Mouse (Mus musculus) forebrain, embryonic 14.5 days (tissue): ENCODE measurements around the gene Anks3. TPM values are rescaled to one million over a fixed set of nuclear protein-coding genes. Genes with fewer than 3 reads are reported as not detected.

Experiments
- ATAC-seq: fragments of 200-750 bp; cut with Nextera tagmentation; 2 replicates; pipeline ENCODE4 v1.8.0; 2017; ENCODE audit warnings: mild to moderate bottlenecking, moderate library complexity
- DNase-seq: peaks from one replicate; pipeline ENCODE4 v3.0.0-alpha.2; 2015; ENCODE audit warnings: low spot score
- H3K27ac ChIP-seq: fragments of 300-500 bp; sonication (generic); 2 replicates; pipeline ENCODE4 v1.5.1; 2014; ENCODE audit warnings: low read depth, mild to moderate bottlenecking, control low read depth, low read length, moderate library complexity
- H3K27me3 ChIP-seq: fragments of 300-500 bp; sonication (generic); replicated peaks from 2 replicates; pipeline ENCODE4 v1.6.1; 2014; ENCODE audit warnings: low read length, control low read depth, mixed read lengths; ENCODE audit not compliant: control insufficient read depth, insufficient read depth
- H3K36me3 ChIP-seq: fragments of 300-500 bp; sonication (generic); 2 replicates; pipeline ENCODE4 v1.6.1; 2014; ENCODE audit warnings: low read length, control low read depth; ENCODE audit not compliant: control insufficient read depth, insufficient read depth
- H3K4me1 ChIP-seq: fragments of 300-500 bp; sonication (generic); 2 replicates; pipeline ENCODE4 v1.6.1; 2014; ENCODE audit warnings: antibody characterized with exemption, low read length, control low read depth; ENCODE audit not compliant: control insufficient read depth, insufficient read depth
- H3K4me2 ChIP-seq: fragments of 300-500 bp; sonication (generic); 2 replicates; pipeline ENCODE4 v1.6.1; 2014; ENCODE audit warnings: mild to moderate bottlenecking, control low read depth, low read length
- H3K4me3 ChIP-seq: fragments of 300-500 bp; sonication (generic); 2 replicates; pipeline ENCODE4 v1.5.1; 2014; ENCODE audit warnings: low read depth, low read length, control low read depth
- H3K9ac ChIP-seq: fragments of 300-500 bp; sonication (generic); 2 replicates; pipeline ENCODE4 v1.6.1; 2014; ENCODE audit warnings: mild to moderate bottlenecking, low read length, control low read depth, moderate library complexity
- H3K9me3 ChIP-seq: fragments of 300-500 bp; sonication (generic); replicated peaks from 2 replicates; pipeline ENCODE4 v1.6.1; 2016; ENCODE audit warnings: low read length, control low read depth, mixed read lengths; ENCODE audit not compliant: control insufficient read depth
- WGBS: fragments of 180-500 bp; shearing (Covaris S2); extraction: QIAGEN DNeasy Blood & Tissue Kit; methylation state at CpG from one replicate; pipeline ENCODE4 v1.1.7; 2014; 5-methylcytosine and 5-hydroxymethylcytosine counted together
- polyA plus RNA-seq: library from polyadenylated mRNA; unstranded; fragments of >200 nt; fragmentation: Nextera tagmentation; extraction: Ambion mirVana; gene quantifications from 2 replicates; pipeline ENCODE4 v1.2.1, GENCODE M21; 2014

Anks3 gene
- polyA plus RNA-seq, 1 experiment from 2014 or later: 49.3 TPM

DNA sequence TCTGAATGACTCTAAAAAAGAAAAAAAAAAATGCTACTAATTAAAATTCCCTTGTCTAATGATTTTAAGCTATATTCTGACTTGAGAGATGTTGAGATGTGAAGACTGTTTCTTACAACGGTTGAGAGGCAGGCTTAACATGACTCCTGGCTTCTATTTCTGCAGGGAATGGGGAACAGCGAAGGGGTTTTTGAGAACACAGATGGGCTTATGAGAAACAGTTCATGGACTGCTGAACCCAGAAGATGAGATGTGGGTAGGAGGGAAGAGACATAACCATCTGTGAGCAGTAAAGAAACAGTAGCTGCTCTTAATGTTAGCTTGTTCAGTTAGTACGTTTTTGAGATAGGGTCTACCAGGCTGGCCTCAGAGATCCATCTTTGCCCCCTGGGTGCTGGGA, 7.4 kb downstream of the Anks3 start:
- no peak for ATAC-seq
- Histone ChIP-seq H3K27ac (no peak overlapping the region), H3K9ac (no peak overlapping the region), H3K36me3 (peaks cover 58% of the 10 kb centered on the region), H3K27me3 (no peaks in the 10 kb centered on the region), H3K4me1 (no peaks in the 10 kb centered on the region), H3K4me3 (no peak overlapping the region), H3K9me3 (no peaks in the 10 kb centered on the region), H3K4me2 (no peak overlapping the region)
- DNase-seq: no peak
- WGBS: 82% methylated on average over 3 of the region's 3 CpGs

DNA sequence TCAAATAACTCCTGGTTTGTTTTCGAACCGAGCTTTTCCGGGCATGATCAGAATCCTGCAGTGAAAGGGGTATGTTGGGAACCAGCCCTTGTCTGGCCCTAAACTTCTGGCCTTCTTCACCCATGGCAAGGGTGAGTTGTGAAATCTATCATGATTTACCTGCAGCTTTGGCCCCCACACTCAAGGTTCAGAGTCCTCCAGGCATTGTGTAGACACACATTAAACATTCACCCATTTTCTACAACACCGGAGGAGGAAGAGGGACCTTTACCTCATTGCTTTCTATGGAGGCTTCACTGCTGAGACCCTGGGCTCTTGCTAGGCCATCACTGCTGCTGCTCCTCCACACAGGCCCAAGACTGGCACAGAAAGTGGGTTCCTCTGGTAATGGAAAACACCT, 16.6 kb downstream of the Anks3 start:
- ATAC-seq (no peak), DNase-seq (no peak)
- Histone ChIP-seq H3K4me1 (no peaks in the 10 kb centered on the region), H3K4me2 (no peak overlapping the region), H3K27ac (no peak overlapping the region), H3K36me3 (peaks cover 87% of the 10 kb centered on the region), H3K27me3 (no peaks in the 10 kb centered on the region), H3K9ac (no peak overlapping the region), H3K4me3 (no peak overlapping the region), H3K9me3 (no peaks in the 10 kb centered on the region)
- 91% methylated on average over 4 of the region's 4 CpGs for WGBS

DNA sequence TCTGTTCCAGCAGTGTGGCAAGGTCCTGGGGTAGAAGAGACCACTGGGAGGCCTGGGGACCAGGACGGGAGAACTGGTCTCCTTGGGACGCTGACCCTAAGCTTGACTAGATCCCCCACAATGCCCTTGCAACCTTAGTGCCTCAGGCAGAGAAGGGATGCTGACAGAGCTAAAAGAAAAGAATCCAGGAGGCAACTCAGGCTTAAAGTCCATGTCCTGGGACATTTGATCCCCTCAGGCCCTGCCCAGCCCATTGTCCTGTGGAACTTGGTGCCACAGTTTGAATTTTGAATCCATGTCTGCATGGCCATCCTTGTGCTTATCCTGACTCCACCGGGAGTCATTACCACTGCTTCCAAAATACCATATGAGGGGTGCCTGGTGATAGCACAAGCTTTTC, 17.9 kb downstream of the Anks3 start:
- DNase-seq: no peak
- Histone ChIP-seq H3K36me3 (peaks cover 88% of the 10 kb centered on the region), H3K4me1 (no peaks in the 10 kb centered on the region), H3K9me3 (no peaks in the 10 kb centered on the region), H3K27ac (no peak overlapping the region), H3K9ac (no peak overlapping the region), H3K4me3 (no peak overlapping the region), H3K27me3 (no peaks in the 10 kb centered on the region), H3K4me2 (no peak overlapping the region)
- WGBS: 90% methylated on average over 3 of the region's 3 CpGs
- ATAC-seq: no peak

DNA sequence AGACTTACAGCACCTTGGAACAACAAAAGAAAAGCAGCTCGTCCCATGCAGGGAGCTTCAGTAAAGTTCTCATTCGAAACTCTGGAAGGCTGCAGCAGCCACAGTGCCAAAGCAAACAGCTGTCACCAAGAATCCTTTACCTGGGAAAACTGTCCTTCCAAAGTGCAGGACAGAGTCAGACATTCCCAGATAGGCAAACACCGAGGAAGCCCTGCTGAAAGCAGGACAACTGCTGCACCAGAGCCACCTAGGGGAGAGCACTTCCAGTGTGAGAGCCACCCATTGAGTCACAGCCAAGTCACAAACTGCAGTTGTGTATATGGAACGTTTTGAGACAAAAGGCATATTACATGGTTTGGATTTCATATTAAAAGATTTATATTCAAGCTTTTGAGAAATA, 18.6 kb downstream of the Anks3 start:
- no peak for ATAC-seq
- Histone ChIP-seq H3K27me3 (no peaks in the 10 kb centered on the region), H3K4me2 (no peak overlapping the region), H3K36me3 (peaks cover 88% of the 10 kb centered on the region), H3K27ac (no peak overlapping the region), H3K9ac (no peak overlapping the region), H3K4me1 (no peaks in the 10 kb centered on the region), H3K9me3 (no peaks in the 10 kb centered on the region), H3K4me3 (no peak overlapping the region)
- no peak for DNase-seq
- 83% methylated on average over 4 of the region's 4 CpGs for WGBS

DNA sequence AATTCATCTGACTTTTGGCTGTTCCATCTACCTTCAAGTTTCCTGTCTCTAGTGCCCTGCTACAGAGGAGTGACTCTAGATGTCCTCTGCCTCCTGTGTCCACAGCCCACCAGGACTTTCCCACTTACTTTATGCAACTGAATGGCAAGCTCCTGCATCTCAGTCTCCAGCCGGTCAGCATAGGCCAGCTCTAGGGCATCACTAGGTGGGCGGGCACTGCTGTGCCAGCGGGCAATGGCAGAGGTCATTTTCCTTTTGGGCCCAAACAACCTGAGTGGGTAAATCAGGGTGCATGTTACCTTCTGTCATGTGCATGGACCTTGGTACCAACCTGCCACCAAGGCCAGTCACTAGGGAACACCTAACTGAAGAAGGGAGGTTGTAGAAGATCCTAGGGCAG, 20.6 kb downstream of the Anks3 start:
- Histone ChIP-seq H3K4me3 (no peak overlapping the region), H3K4me2 (no peak overlapping the region), H3K9ac (no peak overlapping the region), H3K27me3 (no peaks in the 10 kb centered on the region), H3K27ac (no peak overlapping the region), H3K9me3 (no peaks in the 10 kb centered on the region), H3K4me1 (peaks cover 4% of the 10 kb centered on the region; the same call in 1 of the 2 replicates), H3K36me3 (peaks cover 81% of the 10 kb centered on the region)
- ATAC-seq (no peak), DNase-seq (no peak)
- WGBS: 95% methylated on average over 3 of the region's 3 CpGs

DNA sequence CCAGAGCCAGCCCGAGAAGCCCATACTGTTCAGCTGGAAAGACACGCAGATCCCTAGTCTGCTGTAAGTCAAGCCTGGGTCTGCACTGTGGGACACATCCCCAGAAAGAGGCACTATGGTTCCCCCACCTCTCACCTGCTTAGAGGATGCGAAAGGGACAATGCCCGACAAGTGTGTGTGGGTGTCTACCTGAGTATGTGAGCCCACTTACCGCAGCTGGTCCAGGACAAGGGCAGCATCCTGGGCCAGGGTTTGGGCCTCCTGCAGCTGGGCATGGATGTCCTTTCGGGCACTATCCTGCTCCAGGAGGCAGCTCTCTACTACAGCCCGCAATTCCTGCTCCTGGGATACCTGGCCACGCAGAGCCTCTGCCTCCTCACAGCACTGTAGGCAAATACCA, 21.1 kb downstream of the Anks3 start:
- Histone ChIP-seq H3K9me3 (no peaks in the 10 kb centered on the region), H3K4me3 (no peak overlapping the region), H3K4me1 (peaks cover 4% of the 10 kb centered on the region; the same call in 1 of the 2 replicates), H3K9ac (no peak overlapping the region), H3K27ac (no peak overlapping the region), H3K27me3 (no peaks in the 10 kb centered on the region), H3K4me2 (no peak overlapping the region), H3K36me3 (peaks cover 75% of the 10 kb centered on the region)
- ATAC-seq: no peak
- WGBS: 98% methylated on average over 8 of the region's 8 CpGs
- no peak for DNase-seq

DNA sequence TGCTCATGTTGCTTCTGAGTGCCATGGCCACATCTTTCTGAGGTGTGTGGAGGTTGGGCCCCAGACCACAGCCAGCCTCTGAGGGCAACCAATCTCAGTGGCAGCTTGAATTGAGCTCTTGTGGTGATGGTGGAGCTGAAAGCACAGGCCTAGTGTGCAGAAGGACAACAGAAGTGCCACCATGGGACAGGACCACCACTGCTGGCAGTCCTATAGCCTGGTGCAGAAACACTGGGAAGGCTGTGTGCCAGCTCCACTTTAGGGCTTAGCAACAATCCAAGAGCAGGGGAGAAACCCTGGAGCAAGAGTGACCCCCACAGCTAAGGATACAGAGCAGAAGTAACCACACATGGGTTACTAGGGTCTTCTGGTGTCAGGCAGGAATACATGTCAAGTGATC, 23.0 kb downstream of the Anks3 start:
- Histone ChIP-seq H3K4me2 (no peak overlapping the region), H3K9ac (no peak overlapping the region), H3K4me1 (peaks cover 4% of the 10 kb centered on the region; the same call in 1 of the 2 replicates), H3K27me3 (no peaks in the 10 kb centered on the region), H3K36me3 (peaks cover 67% of the 10 kb centered on the region), H3K4me3 (no peak overlapping the region), H3K9me3 (no peaks in the 10 kb centered on the region), H3K27ac (no peak overlapping the region)
- ATAC-seq: no peak
- DNase-seq: no peak

DNA sequence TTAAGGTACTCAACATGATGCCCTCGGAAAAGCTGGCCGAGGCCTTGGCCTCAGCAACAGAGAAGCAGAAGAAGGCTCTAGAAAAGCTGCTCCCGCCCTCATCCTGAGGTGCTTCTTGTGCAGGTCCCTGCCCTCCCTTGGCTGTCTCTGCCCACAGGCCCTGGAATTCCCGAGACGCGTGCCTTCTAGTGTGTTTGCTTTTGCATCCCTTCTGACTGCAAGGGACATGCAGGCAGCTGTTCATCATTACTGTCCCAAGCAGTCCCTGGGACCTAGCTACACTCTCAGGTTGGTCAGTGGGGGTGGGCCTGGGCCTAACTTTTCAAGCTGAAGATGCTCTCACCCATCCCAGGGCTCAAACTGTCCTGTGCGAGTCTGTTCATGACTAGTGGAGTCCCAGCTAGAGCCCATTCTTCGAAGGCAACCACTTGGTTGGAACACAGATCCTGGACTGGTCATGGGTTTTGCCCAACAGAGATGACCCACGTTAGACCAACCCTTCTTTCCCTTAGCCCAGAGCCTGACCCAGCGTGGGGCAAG, 23.6 kb downstream of the Anks3 start:
- Histone ChIP-seq H3K27me3 (no peaks in the 10 kb centered on the region), H3K4me3 (no peak overlapping the region; the same call in 1 of the 2 replicates), H3K4me2 (peak overlapping the region; percentile 78; the same call in 1 of the 2 replicates), H3K27ac (no peak overlapping the region), H3K9ac (peak overlapping the region; percentile 96; the same call in 1 of the 2 replicates), H3K9me3 (no peaks in the 10 kb centered on the region), H3K4me1 (peaks cover 4% of the 10 kb centered on the region; the same call in 1 of the 2 replicates), H3K36me3 (peaks cover 66% of the 10 kb centered on the region)
- DNase-seq (no peak), ATAC-seq (no peak)
- 91% methylated on average over 10 of the region's 10 CpGs for WGBS

DNA sequence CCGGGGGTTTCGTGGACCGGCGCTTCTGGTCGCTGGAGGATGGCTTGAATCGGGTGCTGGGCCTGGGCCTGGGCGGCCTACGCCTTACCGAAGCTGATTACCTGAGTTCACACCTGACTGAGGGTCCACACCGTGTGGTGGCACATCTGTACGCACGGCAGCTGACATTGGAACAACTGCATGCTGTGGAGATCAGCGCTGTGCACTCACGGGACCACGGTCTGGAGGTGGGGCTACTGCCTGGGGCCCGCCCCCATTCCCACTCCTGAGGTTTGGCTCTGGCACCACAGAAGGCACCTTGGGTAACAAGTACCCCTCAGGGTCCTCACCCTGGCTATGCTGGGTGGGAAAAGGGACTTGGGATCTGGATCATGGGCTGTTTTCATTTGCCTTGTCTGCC, 24.6 kb downstream of the Anks3 start:
- WGBS: 2% methylated on average over 16 of the region's 16 CpGs
- Histone ChIP-seq H3K27me3 (no peaks in the 10 kb centered on the region), H3K4me2 (peak overlapping the region; percentile 78), H3K9me3 (no peaks in the 10 kb centered on the region), H3K27ac (peak overlapping the region; percentile 70; the same call in 1 of the 2 replicates), H3K4me1 (peaks cover 4% of the 10 kb centered on the region; the same call in 1 of the 2 replicates), H3K4me3 (peak overlapping the region; percentile 96), H3K36me3 (peaks cover 66% of the 10 kb centered on the region), H3K9ac (peak overlapping the region; percentile 96)
- ATAC-seq (peak; percentile 54), DNase-seq (peak; percentile 28)
